Mouse (Mus musculus): ENCODE measurements around the gene Hsd17b12. TPM values are rescaled to one million over a fixed set of nuclear protein-coding genes. Genes with fewer than 3 reads are reported as not detected.

The Hsd17b12 gene
- total and polyA plus RNA-seq, 3 experiments: 70.7 to 117 (median 114) TPM

DNA sequence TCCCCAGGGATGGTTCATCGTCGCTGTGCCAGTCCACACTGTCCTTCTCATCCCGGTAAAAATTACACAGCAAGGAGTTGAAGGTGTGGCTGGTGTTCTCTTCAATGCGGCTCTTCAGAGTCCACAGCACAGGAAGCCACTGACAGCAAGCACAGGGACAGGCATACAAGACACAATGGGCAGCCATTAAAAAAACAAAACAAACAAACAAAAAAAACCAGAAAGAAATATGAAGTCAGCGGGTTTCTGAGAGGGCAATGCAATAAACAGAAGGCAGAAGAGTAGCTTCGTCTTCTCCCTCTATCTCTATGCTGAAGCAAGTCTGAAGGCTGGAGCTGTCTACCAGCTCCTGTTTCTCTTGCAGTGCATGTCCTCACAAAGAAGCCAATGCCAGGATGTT is 161.5 kb downstream of the Hsd17b12 start, which contains the start of gene Gm27027:
Gene Gm27027 (minus strand): TSS at position 101 of the 400 bp plus-strand sequence.
- H3K9ac ChIP-seq (ENCODE audit: insufficient read depth, low read depth): no peak within 1 kb of the TSS
- in situ Hi-C loops (cut with MboI; ENCODE audit: low pct_ligation_motif_present, low pct_unique_long_range_greater_than_20kb, low sequenced_read_pairs) (no loop called here), dilution Hi-C loops (cut with MboI; ENCODE audit: extremely low pct_ligation_motif_present, extremely low pct_unique_long_range_greater_than_20kb, low sequenced_read_pairs) (no loop called here)

DNA sequence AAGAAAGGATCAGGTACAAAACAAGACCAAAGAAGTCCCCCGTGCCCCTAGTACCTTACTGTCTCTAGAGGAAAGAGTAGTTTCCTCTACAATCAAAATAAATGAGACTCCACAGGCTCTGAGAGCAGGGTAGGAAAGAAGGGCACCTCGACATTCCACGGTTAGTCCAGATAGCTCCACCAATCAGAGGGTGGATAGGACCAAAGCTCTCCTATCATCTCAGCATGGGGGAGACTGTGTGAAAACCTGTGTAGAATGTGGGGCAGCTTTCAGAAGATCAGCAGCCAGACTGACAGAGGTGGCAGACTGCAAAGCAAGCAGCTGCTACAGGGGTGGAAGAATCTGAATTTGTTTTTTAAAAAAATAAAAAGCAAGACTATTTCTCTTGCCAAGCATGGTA is 165.0 kb downstream of the Hsd17b12 start:
- H3K4me2 ChIP-seq (ENCODE audit: insufficient read depth, low read depth, poor library complexity, severe bottlenecking): no peak overlapping the region
- in situ Hi-C loops (cut with MboI; ENCODE audit: low pct_ligation_motif_present, low pct_unique_long_range_greater_than_20kb, low sequenced_read_pairs): loop anchor here (5.0 kb wide), 1 partner anchor 116 kb away; no protein-coding TSS in a partner anchor
- H3K4me1 ChIP-seq (ENCODE audit: control insufficient read depth in 1 of 2, insufficient read depth in 2 of 2): peaks cover 0 to 6% of the 10 kb centered on the region in 2 experiments; a peak in 1 of 4 replicates
- no peaks in the 10 kb centered on the region for H3K27me3 ChIP-seq (replicated peaks)
- TF ChIP-seq JUND (conservative IDR thresholded peaks at IDR 0.05; ENCODE audit: low read depth, low read length): no peak
- TF ChIP-seq CTCF (conservative IDR thresholded peaks at IDR 0.05 in 1 of 2, IDR thresholded peaks at IDR 0.05 in 1 of 2; ENCODE audit: low read depth in 2 of 2, low read length in 2 of 2): no peak
- no peak for TF ChIP-seq IRF4 (IDR thresholded peaks at IDR 0.05; ENCODE audit: low read depth, low read length)
- no peak for TF ChIP-seq NELFE (IDR thresholded peaks at IDR 0.05; ENCODE audit: low read depth, low read length)
- no peak for TF ChIP-seq ZC3H11A (IDR thresholded peaks at IDR 0.05; ENCODE audit: low read depth, low read length)
- no peaks in the 10 kb centered on the region for H3K79me2 ChIP-seq (replicated peaks; ENCODE audit: control insufficient read depth, extremely low read depth, insufficient read depth, poor library complexity, severe bottlenecking)
- no peaks in the 10 kb centered on the region for H3K9me3 ChIP-seq (replicated peaks; ENCODE audit: low read length)
- dilution Hi-C loops (cut with MboI; ENCODE audit: extremely low pct_ligation_motif_present, extremely low pct_unique_long_range_greater_than_20kb, low sequenced_read_pairs): no loop called here
- no peak overlapping the region for H3K27ac ChIP-seq (ENCODE audit: insufficient read depth, low read depth)
- no peak overlapping the region for H3K4me3 ChIP-seq (replicated peaks in 1 of 3; ENCODE audit: low read depth in 2 of 3, low read length in 2 of 3, poor library complexity in 1 of 3)
- no peak for DNase-seq (ENCODE audit: extremely low read depth)
- H3K9ac ChIP-seq (ENCODE audit: insufficient read depth, low read depth): no peak overlapping the region
- H3K36me3 ChIP-seq (replicated peaks in 1 of 2; ENCODE audit: control insufficient read depth in 1 of 2, insufficient read depth in 1 of 2, low read length in 1 of 2): peaks cover 69 to 100% of the 10 kb centered on the region in 2 experiments

More for the DNA sequence above, 161.5 kb downstream of the Hsd17b12 start, which contains the start of gene Gm27027:
- H3K27me3 ChIP-seq (replicated peaks): no peaks in the 10 kb centered on the region
- H3K36me3 ChIP-seq (replicated peaks in 1 of 2; ENCODE audit: control insufficient read depth in 1 of 2, insufficient read depth in 1 of 2, low read length in 1 of 2): peaks cover 60 to 96% of the 10 kb centered on the region in 2 experiments
- no peak within 1 kb of the TSS for H3K4me2 ChIP-seq (ENCODE audit: insufficient read depth, low read depth, poor library complexity, severe bottlenecking)
- H3K4me3 ChIP-seq (replicated peaks in 1 of 3; ENCODE audit: low read depth in 2 of 3, low read length in 2 of 3, poor library complexity in 1 of 3): no peak within 1 kb of the TSS
- H3K9me3 ChIP-seq (replicated peaks; ENCODE audit: low read length): no peaks in the 10 kb centered on the region
- DNase-seq (ENCODE audit: extremely low read depth): no peak
- H3K79me2 ChIP-seq (replicated peaks; ENCODE audit: control insufficient read depth, extremely low read depth, insufficient read depth, poor library complexity, severe bottlenecking): no peaks in the 10 kb centered on the region
- no peaks in the 10 kb centered on the region for H3K4me1 ChIP-seq (ENCODE audit: control insufficient read depth in 1 of 2, insufficient read depth in 2 of 2)
- TF ChIP-seq NELFE (IDR thresholded peaks at IDR 0.05; ENCODE audit: low read depth, low read length) (no peak), MAX (IDR thresholded peaks at IDR 0.05; ENCODE audit: low read length) (no peak), RAD21 (IDR thresholded peaks at IDR 0.05; ENCODE audit: low read depth, low read length) (no peak), BHLHE40 (IDR thresholded peaks at IDR 0.05; ENCODE audit: low read depth, low read length) (no peak), MEF2A (IDR thresholded peaks at IDR 0.05; ENCODE audit: borderline replicate concordance, low read depth, low read length) (no peak), ELF1 (IDR thresholded peaks at IDR 0.05; ENCODE audit: low read depth, low read length) (no peak), ETS1 (conservative IDR thresholded peaks at IDR 0.05; ENCODE audit: low read depth, low read length) (no peak), JUND (conservative IDR thresholded peaks at IDR 0.05; ENCODE audit: low read depth, low read length) (no peak)
- H3K27ac ChIP-seq (ENCODE audit: insufficient read depth, low read depth): no peak within 1 kb of the TSS

DNA sequence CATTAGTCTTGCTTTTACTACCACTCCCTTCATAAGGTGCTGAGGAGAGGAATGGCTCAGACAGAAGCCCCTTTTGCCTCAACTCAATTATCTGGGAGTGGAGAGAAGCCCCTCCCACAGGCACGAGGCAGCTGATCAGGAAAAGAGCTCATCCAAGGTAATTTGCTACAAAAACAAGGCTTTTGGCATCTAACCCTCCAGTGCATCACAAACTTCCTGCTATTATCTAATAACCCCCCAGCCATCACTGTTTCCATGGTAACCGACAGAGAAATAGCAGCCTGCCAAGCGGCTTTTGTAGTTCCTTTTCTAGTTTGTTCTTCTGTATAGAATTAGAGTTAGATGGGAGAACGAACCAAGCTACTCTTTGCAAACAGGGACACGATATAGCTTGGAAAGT is 165.5 kb downstream of the Hsd17b12 start:
- TF ChIP-seq MYC (IDR thresholded peaks at IDR 0.05; ENCODE audit: low read depth, low read length): no peak
- TF ChIP-seq USF2 (conservative IDR thresholded peaks at IDR 0.05; ENCODE audit: low read depth, low read length): no peak
- TF ChIP-seq IRF4 (IDR thresholded peaks at IDR 0.05; ENCODE audit: low read depth, low read length): no peak
- no peak for TF ChIP-seq PAX5 (IDR thresholded peaks at IDR 0.05; ENCODE audit: low read length)
- TF ChIP-seq POLR2AphosphoS2 (IDR thresholded peaks at IDR 0.05; ENCODE audit: low read depth, low read length): no peak
- no peak for TF ChIP-seq ETS1 (conservative IDR thresholded peaks at IDR 0.05; ENCODE audit: low read depth, low read length)
- TF ChIP-seq RCOR1 (conservative IDR thresholded peaks at IDR 0.05; ENCODE audit: low read depth, low read length): no peak
- no peak for TF ChIP-seq TCF12 (IDR thresholded peaks at IDR 0.05; ENCODE audit: low read depth, low read length)
- no peak for TF ChIP-seq ZNF384 (IDR thresholded peaks at IDR 0.05; ENCODE audit: low read depth, low read length)
- Histone ChIP-seq H3K9me3 (replicated peaks; ENCODE audit: low read length) (no peaks in the 10 kb centered on the region), H3K4me1 (ENCODE audit: control insufficient read depth in 1 of 2, insufficient read depth in 2 of 2) (peaks cover 0 to 6% of the 10 kb centered on the region in 2 experiments; a peak in 1 of 4 replicates), H3K79me2 (replicated peaks; ENCODE audit: control insufficient read depth, extremely low read depth, insufficient read depth, poor library complexity, severe bottlenecking) (no peaks in the 10 kb centered on the region), H3K27ac (ENCODE audit: insufficient read depth, low read depth) (no peak overlapping the region), H3K4me2 (ENCODE audit: insufficient read depth, low read depth, poor library complexity, severe bottlenecking) (no peak overlapping the region), H3K4me3 (replicated peaks in 1 of 3; ENCODE audit: low read depth in 2 of 3, low read length in 2 of 3, poor library complexity in 1 of 3) (no peak overlapping the region), H3K36me3 (replicated peaks in 1 of 2; ENCODE audit: control insufficient read depth in 1 of 2, insufficient read depth in 1 of 2, low read length in 1 of 2) (peaks cover 73 to 100% of the 10 kb centered on the region in 2 experiments), H3K27me3 (replicated peaks) (no peaks in the 10 kb centered on the region), H3K9ac (ENCODE audit: insufficient read depth, low read depth) (no peak overlapping the region)
- no peak for DNase-seq (ENCODE audit: extremely low read depth)
- in situ Hi-C loops (cut with MboI; ENCODE audit: low pct_ligation_motif_present, low pct_unique_long_range_greater_than_20kb, low sequenced_read_pairs): loop anchor here (5.0 kb wide), 1 partner anchor 115 kb away; no protein-coding TSS in a partner anchor
- dilution Hi-C loops (cut with MboI; ENCODE audit: extremely low pct_ligation_motif_present, extremely low pct_unique_long_range_greater_than_20kb, low sequenced_read_pairs): no loop called here

Measured in CH12.LX (cell line).